Mouse (Mus musculus) thymus, postnatal 14 days (tissue): ENCODE results near the gene Mgea5.

Experiments
- DNase-seq: peaks from one replicate; pipeline ENCODE4 v3.0.0; 2021

Gene Mgea5

GRCm38 (mm10) chr19:45725677-45726277, 57.9 kb downstream of the Mgea5 start:
- DNase-seq: no peak

DNA sequence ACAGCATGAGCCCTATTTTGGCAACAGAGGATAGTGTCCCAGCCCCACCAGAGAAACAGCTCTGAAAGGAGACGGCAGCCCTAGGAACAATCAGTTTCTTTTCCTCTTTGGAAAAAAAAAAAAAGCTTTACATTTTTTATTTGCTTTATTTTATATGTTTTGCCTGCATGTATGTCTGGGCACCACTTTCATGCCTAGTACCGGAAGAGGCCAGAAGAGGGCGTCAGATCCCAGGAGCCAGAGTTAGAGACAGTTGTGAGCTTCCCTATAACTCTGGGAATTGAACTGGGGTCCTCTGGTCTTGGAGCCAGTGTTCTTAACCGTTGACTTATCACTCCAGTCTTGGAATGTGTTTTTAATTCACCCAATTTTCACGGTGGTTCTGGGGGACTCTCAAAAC, 61.4 kb downstream of the Mgea5 start:
- DNase-seq: peak; percentile 37

DNA sequence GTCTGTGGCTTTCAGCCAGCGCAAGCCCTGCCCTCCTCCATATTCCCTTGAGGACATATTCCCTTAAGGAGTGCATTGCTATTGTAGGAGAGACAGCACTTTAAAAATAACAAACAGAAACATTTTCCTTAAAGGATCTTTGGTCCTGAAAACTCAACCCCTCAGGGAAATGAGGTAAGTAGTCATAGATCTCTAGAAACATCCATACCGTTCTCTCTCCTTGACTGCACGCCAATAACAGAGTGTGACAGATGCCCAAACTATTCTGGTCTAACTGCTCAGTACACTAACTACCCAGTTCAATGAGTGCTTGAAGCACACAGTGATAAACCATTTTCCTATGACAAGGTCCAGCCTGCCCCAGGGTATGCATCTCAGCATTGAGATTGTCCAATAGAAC, 65.4 kb downstream of the Mgea5 start:
- no peak for DNase-seq

GRCm38 (mm10) chr19:45717493-45718220, 66.0 kb downstream of the Mgea5 start:
- DNase-seq: no peak

GRCm38 (mm10) chr19:45708704-45709103, 74.9 kb downstream of the Mgea5 start:
- no peak for DNase-seq
